Mouse (Mus musculus) liver, adult (tissue): Measurements from ENCODE around the gene Krtap4-7.
"Not testable (repeated sequence)": the region's sequence is repeated elsewhere in the genome, so short reads cannot be mapped to it uniquely, and the experiment has no call there.

Source experiments
- GATA4 ChIP-seq: IDR thresholded peaks from 2 replicates; pipeline ENCODE4 v1.6.1; 2014; ENCODE audit warnings: mild to moderate bottlenecking, low read length; ENCODE audit not compliant: insufficient replicate concordance

Gene Krtap4-7

DNA sequence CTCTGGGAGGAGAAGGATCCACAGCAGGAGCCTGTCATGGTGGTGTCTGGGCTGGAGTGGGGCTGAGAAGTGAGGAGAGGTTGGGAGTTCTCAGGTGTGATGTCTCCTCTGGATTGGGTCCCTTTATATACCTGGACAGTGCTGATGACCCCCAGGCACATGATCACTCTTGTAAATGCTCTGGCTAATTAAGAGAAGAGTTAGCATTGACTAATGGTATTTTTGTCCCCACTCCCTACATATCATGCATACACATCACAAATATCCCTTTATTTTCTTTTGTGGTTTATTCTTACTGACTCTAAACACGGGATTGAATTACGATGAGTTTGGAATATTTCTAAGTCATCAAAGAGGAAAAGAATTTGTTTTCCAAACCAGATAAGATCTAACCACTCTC, 23.6 kb downstream of the Krtap4-7 start, which contains the start of gene Gm11562:
Gene Gm11562 (minus strand): TSS at position 101 of the 400 bp plus-strand sequence.
- no peak for TF ChIP-seq GATA4

GRCm38 (mm10) chr11:99614796-99615363, 29.0 kb downstream of the Krtap4-7 start, which contains the start of gene Krtap2-4:
TSS of gene Krtap2-4 (minus strand) at chr11:99614846.
- no peak for TF ChIP-seq GATA4

- TF ChIP-seq GATA4, result not testable (repeated sequence)
Measured at GRCm38 (mm10) chr11:99610089-99610488, 33.8 kb downstream of the Krtap4-7 start, which contains the start of gene Gm11937. TSS of gene Gm11937 (minus strand) at chr11:99610189.

DNA sequence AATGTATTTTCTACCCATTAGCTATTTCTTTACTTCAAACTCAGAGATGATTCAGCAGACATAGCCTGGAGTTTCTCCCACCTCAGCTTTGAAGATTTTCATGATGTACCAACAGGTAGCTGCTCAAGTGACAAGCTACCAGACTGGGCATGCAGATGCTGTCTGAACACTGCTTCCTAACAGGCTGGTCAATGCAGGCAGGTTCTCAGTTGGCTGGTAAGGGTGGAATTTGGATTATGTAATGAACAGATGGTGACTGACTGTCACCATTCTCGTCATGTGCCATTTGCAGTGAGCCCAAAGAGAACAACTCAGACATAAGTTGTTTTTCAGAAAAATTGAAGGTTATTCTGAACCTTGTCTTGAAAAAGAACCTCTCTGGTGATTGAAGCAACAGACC, 34.8 kb downstream of the Krtap4-7 start:
- no peak for TF ChIP-seq GATA4

GRCm38 (mm10) chr11:99603208-99603607, 40.7 kb downstream of the Krtap4-7 start, which contains the start of gene Gm11938:
TSS of gene Gm11938 (minus strand) at chr11:99603308.
- not testable (repeated sequence) for TF ChIP-seq GATA4

DNA sequence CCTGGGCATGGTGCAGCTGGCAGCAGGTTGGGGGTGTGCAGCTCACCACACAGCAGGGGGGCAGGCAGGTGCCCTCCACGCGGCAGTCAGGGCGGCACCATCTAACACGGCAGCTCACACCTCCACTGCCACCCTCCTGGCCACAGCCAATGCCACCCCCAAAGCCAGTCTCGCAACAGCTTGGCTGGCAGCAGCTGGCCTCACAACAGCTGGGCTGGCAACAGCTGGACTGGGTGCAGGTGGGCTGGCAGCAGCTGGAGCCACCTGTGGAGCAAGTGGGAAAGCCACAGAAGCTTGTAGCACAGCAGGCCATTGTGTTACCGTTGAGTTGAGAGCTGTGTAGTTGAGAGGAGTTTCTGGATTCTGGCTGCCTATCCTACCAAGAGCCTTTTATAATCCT, 46.1 kb downstream of the Krtap4-7 start, which contains the start of gene Krtap9-3:
Gene Krtap9-3 (minus strand): TSS at position 364 of the 400 bp plus-strand sequence.
- TF ChIP-seq GATA4, result not testable (repeated sequence)
